In genomic region chr14:86293804-86294203, GRCm38 (mm10) we compare ENCODE assay signal across 13 mouse cellular contexts.
"Had no signal": no experiment of that assay in that cellular context is flagged by ENCODE, and none has a peak within 500 bp of the region (broad histone marks: within the 10 kb centered on the region; RNA-seq: fewer than 3 reads in every experiment).

No protein-coding gene starts in this region.

- H3K9ac ChIP-seq: liver, embryonic 13.5 days had no signal

- H3K4me1 ChIP-seq: liver, embryonic 13.5 days had no signal

- H3K4me3 ChIP-seq: layer of hippocampus, adult 2 months; left cerebral cortex, adult 2 months; liver, embryonic 13.5 days had no signal

- H3K9me3 ChIP-seq: liver, embryonic 13.5 days had no signal

- H3K27ac ChIP-seq: layer of hippocampus, adult 2 months; left cerebral cortex, adult 2 months; liver, embryonic 13.5 days; macrophage had no signal

- H3K4me2 ChIP-seq: liver, embryonic 13.5 days; midbrain, embryonic 11.5 days had no signal

- ATAC-seq: intestine, postnatal 0 days had no signal

- H3K36me3 ChIP-seq: liver, embryonic 13.5 days had no signal

- H3K27me3 ChIP-seq: liver, embryonic 13.5 days had no signal

- DNase-seq: kidney, adult 9 months; layer of hippocampus, adult 9-11 months; layer of hippocampus, postnatal 36 days; liver, embryonic 13.5 days; lung, adult 2 months; midbrain, embryonic 14.5 days; thymus, adult 18-20 months; thymus, postnatal 36 days had no signal
